Mouse (Mus musculus) neural tube, embryonic 15.5 days (tissue): ENCODE measurements around the gene Snx3. TPM values are rescaled to one million over a fixed set of nuclear protein-coding genes. Genes with fewer than 3 reads are reported as not detected.

Source experiments
- ATAC-seq: fragments of 200-750 bp; cut with Nextera tagmentation; 2 replicates; pipeline ENCODE4 v1.8.0; 2017; ENCODE audit warnings: mild to moderate bottlenecking, moderate TSS enrichment, moderate library complexity; ENCODE audit not compliant: low FRiP score
- H3K27ac ChIP-seq: fragments of 300-500 bp; sonication (generic); replicated peaks from 2 replicates; pipeline ENCODE4 v1.5.1; 2015; ENCODE audit warnings: mild to moderate bottlenecking, inconsistent platforms
- H3K27me3 ChIP-seq: fragments of 300-500 bp; sonication (generic); replicated peaks from 2 replicates; pipeline ENCODE4 v1.6.1; 2015; ENCODE audit warnings: inconsistent platforms
- H3K36me3 ChIP-seq: fragments of 300-500 bp; sonication (generic); 2 replicates; pipeline ENCODE4 v1.6.1; 2015; ENCODE audit warnings: inconsistent platforms
- H3K4me1 ChIP-seq: fragments of 300-500 bp; sonication (generic); 2 replicates; pipeline ENCODE4 v1.6.1; 2015; ENCODE audit warnings: inconsistent platforms
- H3K4me2 ChIP-seq: fragments of 300-500 bp; sonication (generic); 2 replicates; pipeline ENCODE4 v1.6.1; 2015; ENCODE audit warnings: inconsistent platforms, mild to moderate bottlenecking, moderate library complexity
- H3K4me3 ChIP-seq: fragments of 300-500 bp; sonication (generic); replicated peaks from 2 replicates; pipeline ENCODE4 v1.5.1; 2015; ENCODE audit warnings: mild to moderate bottlenecking, inconsistent platforms
- H3K9ac ChIP-seq: fragments of 300-500 bp; sonication (generic); replicated peaks from 2 replicates; pipeline ENCODE4 v1.6.1; 2015; ENCODE audit warnings: mild to moderate bottlenecking, inconsistent platforms
- H3K9me3 ChIP-seq: fragments of 300-500 bp; sonication (generic); replicated peaks from 2 replicates; pipeline ENCODE4 v1.6.1; 2016; ENCODE audit warnings: inconsistent platforms
- WGBS: fragments of 180-500 bp; shearing (Covaris S2); methylation state at CpG from one replicate; pipeline ENCODE4 v1.1.7; 2015; ENCODE audit warnings: mixed read lengths; 5-methylcytosine and 5-hydroxymethylcytosine counted together
- polyA plus RNA-seq: library from polyadenylated mRNA; unstranded; fragments of >200 nt; fragmentation: Nextera tagmentation; extraction: Ambion mirVana; gene quantifications from 2 replicates; pipeline ENCODE4 v1.2.1, GENCODE M21; 2015

The Snx3 gene
- polyA plus RNA-seq, 1 experiment from 2014 or later = 346 TPM

DNA sequence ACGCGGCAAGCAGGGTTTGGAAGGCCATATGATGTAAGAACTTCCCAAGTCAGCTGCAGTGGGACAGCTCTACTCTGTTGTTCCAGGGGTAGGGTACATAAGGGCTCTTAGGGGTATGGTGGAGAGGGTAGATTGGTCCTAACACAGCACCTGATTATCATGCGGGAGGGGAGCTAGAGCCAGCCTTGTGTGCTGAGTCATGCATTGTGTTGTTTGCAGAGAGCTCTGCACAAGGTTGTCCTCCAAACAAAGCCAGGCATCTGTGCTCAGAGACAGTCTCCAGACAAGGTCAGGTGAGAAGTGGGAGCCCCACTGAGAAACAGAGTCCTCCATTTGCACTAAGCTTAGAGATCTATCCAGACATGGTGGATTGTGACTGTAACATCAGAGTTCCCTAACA lies 44.7 kb downstream of the Snx3 start:
- WGBS = 99% methylated on average over 3 of the region's 3 CpGs
- Histone ChIP-seq H3K9ac (no peak overlapping the region), H3K27me3 (no peaks in the 10 kb centered on the region), H3K36me3 (no peaks in the 10 kb centered on the region), H3K4me3 (no peak overlapping the region), H3K27ac (no peak overlapping the region), H3K4me2 (no peak overlapping the region), H3K4me1 (no peaks in the 10 kb centered on the region), H3K9me3 (no peaks in the 10 kb centered on the region)
- no peak for ATAC-seq

- H3K4me2 ChIP-seq = no peak overlapping the region
- ATAC-seq = no peak
- peaks cover 31% of the 10 kb centered on the region for H3K27me3 ChIP-seq
- H3K4me3 ChIP-seq = no peak overlapping the region
- no peaks in the 10 kb centered on the region for H3K9me3 ChIP-seq
- WGBS = 83% methylated on average over 5 of the region's 5 CpGs
- no peak overlapping the region for H3K9ac ChIP-seq
- no peaks in the 10 kb centered on the region for H3K4me1 ChIP-seq
- no peak overlapping the region for H3K27ac ChIP-seq
- H3K36me3 ChIP-seq = no peaks in the 10 kb centered on the region
Measured at GRCm38 (mm10) chr10:42559581-42560200, 57.9 kb downstream of the Snx3 start.

DNA sequence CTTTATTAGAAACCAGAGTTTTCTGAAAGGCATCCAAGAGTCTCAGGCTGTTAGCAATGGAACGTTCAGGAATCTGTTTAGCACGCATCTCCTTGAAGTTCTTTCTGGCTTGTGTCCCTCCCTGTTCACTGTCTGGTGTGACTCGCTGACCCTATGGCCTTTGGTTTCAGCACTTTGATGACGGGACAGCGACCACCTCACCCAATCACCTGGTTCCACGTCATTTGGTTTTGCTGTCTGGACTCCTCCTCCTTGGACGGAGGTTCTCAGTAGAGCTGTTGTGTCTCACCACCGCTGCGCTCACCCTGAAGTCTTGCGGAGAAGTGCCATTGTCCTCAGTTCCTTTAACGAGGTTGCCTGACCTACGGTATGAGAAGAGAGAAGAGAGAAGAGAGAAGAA lies 60.4 kb downstream of the Snx3 start:
- ATAC-seq = no peak
- H3K4me1 ChIP-seq = no peaks in the 10 kb centered on the region
- H3K4me2 ChIP-seq = no peak overlapping the region
- H3K36me3 ChIP-seq = no peaks in the 10 kb centered on the region
- H3K27me3 ChIP-seq = peaks cover 57% of the 10 kb centered on the region
- no peaks in the 10 kb centered on the region for H3K9me3 ChIP-seq
- 3% methylated on average over 12 of the region's 12 CpGs for WGBS
- no peak overlapping the region for H3K27ac ChIP-seq
- H3K9ac ChIP-seq = no peak overlapping the region
- no peak overlapping the region for H3K4me3 ChIP-seq

GRCm38 (mm10) chr10:42572567-42572966 lies 70.7 kb downstream of the Snx3 start:
- H3K9me3 ChIP-seq = no peaks in the 10 kb centered on the region
- peaks cover 8% of the 10 kb centered on the region for H3K4me1 ChIP-seq
- H3K4me2 ChIP-seq = peak overlapping the region; percentile 36
- H3K4me3 ChIP-seq = peak overlapping the region; percentile 4; the same call in 1 of the 2 replicates
- H3K27ac ChIP-seq = no peak overlapping the region
- ATAC-seq = no peak
- peaks cover 93% of the 10 kb centered on the region for H3K27me3 ChIP-seq
- no peaks in the 10 kb centered on the region for H3K36me3 ChIP-seq
- no peak overlapping the region for H3K9ac ChIP-seq
- whole genome bisulfite sequencing = 2% methylated on average over 20 of the region's 20 CpGs

- no peak overlapping the region for H3K9ac ChIP-seq
- H3K4me2 ChIP-seq = peak overlapping the region; percentile 36
- peak overlapping the region; percentile 4; the same call in 1 of the 2 replicates for H3K4me3 ChIP-seq
- peaks cover 8% of the 10 kb centered on the region for H3K4me1 ChIP-seq
- no peak for ATAC-seq
- peaks cover 94% of the 10 kb centered on the region for H3K27me3 ChIP-seq
- H3K27ac ChIP-seq = no peak overlapping the region
- 2% methylated on average over 15 of the region's 15 CpGs for WGBS
- no peaks in the 10 kb centered on the region for H3K36me3 ChIP-seq
- H3K9me3 ChIP-seq = no peaks in the 10 kb centered on the region
Measured at GRCm38 (mm10) chr10:42572971-42573370, 71.1 kb downstream of the Snx3 start.

DNA sequence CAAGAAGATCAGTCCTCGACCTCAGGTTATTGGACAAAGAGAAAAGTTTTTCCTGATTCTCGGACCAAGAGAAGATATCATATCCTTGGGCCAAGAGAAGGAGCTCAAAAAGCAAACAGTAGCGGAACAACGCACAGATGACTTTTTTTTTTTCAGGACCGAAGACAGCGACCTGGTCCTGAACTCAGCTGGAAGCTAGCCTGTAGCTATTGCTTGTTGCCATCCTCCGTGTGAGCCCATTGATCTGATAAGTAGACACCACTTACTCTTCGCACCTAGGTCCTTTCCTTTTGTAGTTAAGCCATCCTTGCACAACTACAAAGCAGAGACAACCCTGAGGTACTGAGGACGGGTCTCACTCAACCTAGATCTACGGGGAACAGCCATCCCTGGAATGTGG lies 72.8 kb downstream of the Snx3 start:
- no peaks in the 10 kb centered on the region for H3K36me3 ChIP-seq
- WGBS = 3% methylated on average over 10 of the region's 10 CpGs

DNA sequence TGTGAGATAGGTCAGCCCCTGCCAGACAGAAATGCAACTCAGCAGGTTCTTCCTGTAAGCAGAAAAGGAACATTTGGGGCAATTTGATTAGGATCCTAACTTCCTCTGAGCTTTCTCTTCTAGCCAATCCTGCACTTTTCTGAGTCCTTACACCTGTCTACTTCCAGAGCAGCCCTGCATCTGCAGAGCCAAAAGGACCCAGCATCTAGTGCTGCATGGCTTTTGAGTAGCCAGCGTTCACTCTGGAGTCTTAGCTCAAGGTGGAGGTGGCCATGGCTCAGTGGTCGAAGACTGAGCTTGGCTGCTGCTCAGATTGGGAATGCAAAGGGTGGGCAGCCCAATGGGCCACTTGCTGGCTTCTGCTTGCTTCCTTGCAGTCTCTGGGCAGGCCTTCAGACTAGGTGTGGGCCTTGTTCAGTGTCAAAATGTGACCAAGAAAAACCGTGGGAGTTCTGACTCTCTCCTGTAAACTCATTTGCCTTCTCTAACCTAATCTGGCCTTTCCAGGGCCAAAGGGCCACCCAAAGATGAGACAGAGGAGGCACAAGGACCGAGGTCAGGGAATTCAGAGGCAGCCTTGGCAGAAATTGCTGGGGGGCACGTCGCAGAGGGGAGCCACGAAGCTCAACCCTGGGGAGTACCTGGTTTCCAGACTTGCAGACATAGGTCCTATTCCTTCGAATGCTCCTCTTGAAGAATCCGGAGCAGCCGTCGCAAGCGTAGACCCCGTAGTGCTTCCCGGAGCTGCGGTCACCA lies 75.9 kb downstream of the Snx3 start:
- no peak overlapping the region for H3K4me2 ChIP-seq
- WGBS = 1% methylated on average over 15 of the region's 15 CpGs
- H3K27ac ChIP-seq = no peak overlapping the region

More for the DNA sequence above, 72.8 kb downstream of the Snx3 start:
- peaks cover 94% of the 10 kb centered on the region for H3K27me3 ChIP-seq
- no peak overlapping the region for H3K27ac ChIP-seq
- no peak overlapping the region for H3K9ac ChIP-seq
- H3K4me1 ChIP-seq = peaks cover 11% of the 10 kb centered on the region
- no peak overlapping the region for H3K4me3 ChIP-seq
- H3K4me2 ChIP-seq = no peak overlapping the region
- H3K9me3 ChIP-seq = no peaks in the 10 kb centered on the region
- no peak for ATAC-seq

DNA sequence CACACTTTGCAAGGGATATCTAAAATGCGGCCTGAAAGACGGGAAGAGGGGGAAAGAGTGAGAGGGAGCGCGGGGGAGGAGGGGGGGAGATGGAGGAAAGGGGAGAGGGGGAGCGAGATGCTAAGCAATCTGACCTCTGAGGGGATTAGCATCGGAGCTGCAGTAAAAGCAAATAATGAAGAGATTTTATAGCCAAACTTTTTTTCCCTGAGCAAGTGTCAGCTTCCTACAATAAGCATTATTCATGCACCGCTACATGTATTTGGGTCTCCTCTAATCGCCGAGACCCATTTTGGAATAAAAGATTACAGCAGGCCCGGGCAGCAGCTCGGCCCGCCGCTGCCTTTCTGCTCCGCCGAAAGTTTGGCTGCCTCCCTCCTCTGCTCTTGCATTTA lies 76.4 kb downstream of the Snx3 start:
- ATAC-seq = no peak
- 1% methylated on average over 15 of the region's 15 CpGs for WGBS
- Histone ChIP-seq H3K27ac (no peak overlapping the region), H3K4me3 (no peak overlapping the region), H3K9ac (no peak overlapping the region), H3K4me1 (peaks cover 14% of the 10 kb centered on the region), H3K9me3 (no peaks in the 10 kb centered on the region), H3K27me3 (peaks cover 95% of the 10 kb centered on the region), H3K36me3 (no peaks in the 10 kb centered on the region), H3K4me2 (no peak overlapping the region)

More for the DNA sequence above, 75.9 kb downstream of the Snx3 start:
- Histone ChIP-seq H3K9me3 (no peaks in the 10 kb centered on the region), H3K36me3 (no peaks in the 10 kb centered on the region), H3K9ac (no peak overlapping the region), H3K27me3 (peaks cover 95% of the 10 kb centered on the region), H3K4me1 (peaks cover 12% of the 10 kb centered on the region), H3K4me3 (no peak overlapping the region)
- no peak for ATAC-seq

DNA sequence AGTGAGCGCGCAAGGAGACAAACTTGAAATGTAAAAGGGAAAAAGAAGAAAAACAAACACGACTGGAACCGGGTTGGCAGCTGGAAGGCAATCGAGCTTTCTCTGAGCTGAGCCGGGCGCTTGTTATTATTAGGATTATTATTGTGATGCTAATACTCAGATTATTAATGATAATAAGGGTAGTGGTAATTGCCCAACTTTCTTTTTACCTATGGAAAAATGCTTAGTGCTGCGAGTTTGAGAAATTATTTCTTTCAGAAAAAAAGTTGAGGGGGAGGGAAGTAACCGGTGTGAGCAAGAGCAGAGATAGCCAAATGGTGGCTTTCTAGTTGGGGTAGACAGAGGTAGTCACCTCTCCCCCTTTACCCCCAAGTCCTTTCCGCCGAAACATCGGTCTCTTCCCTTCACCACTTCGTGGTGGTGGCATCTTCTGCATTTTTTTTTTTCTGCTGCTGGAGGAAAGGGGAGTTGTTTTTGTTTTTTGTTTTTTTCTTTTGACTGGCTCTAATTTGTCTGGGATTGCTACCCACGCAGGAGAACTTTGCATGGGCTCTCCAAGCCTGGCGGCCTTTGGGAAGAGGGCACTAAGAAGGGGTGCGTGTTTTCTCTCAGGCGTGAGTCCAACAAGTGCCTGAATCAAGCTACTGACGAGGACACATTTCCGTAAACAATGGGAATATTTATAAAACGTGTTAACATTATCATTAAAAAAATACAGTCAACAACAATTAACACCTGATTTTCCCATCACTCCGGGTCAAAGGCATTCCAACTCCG lies 77.1 kb downstream of the Snx3 start:
- H3K9me3 ChIP-seq = no peaks in the 10 kb centered on the region
- H3K27me3 ChIP-seq = peaks cover 95% of the 10 kb centered on the region
- WGBS = 2% methylated on average over 22 of the region's 22 CpGs
- H3K9ac ChIP-seq = no peak overlapping the region
- H3K4me3 ChIP-seq = no peak overlapping the region
- no peak overlapping the region for H3K27ac ChIP-seq
- peaks cover 20% of the 10 kb centered on the region for H3K4me1 ChIP-seq
- ATAC-seq = no peak
- no peaks in the 10 kb centered on the region for H3K36me3 ChIP-seq
- H3K4me2 ChIP-seq = no peak overlapping the region

- Histone ChIP-seq H3K9me3 (no peaks in the 10 kb centered on the region), H3K4me1 (peaks cover 27% of the 10 kb centered on the region), H3K27me3 (peaks cover 95% of the 10 kb centered on the region), H3K27ac (no peak overlapping the region), H3K4me2 (0 out of 2 replicates have a peak overlapping the region, but pooled peaks have one; percentile 7), H3K9ac (no peak overlapping the region), H3K4me3 (no peak overlapping the region), H3K36me3 (no peaks in the 10 kb centered on the region)
- ATAC-seq = no peak
- whole genome bisulfite sequencing = under 1% methylated on average over 41 of the region's 41 CpGs
Measured at GRCm38 (mm10) chr10:42579475-42580130, 77.8 kb downstream of the Snx3 start.

DNA sequence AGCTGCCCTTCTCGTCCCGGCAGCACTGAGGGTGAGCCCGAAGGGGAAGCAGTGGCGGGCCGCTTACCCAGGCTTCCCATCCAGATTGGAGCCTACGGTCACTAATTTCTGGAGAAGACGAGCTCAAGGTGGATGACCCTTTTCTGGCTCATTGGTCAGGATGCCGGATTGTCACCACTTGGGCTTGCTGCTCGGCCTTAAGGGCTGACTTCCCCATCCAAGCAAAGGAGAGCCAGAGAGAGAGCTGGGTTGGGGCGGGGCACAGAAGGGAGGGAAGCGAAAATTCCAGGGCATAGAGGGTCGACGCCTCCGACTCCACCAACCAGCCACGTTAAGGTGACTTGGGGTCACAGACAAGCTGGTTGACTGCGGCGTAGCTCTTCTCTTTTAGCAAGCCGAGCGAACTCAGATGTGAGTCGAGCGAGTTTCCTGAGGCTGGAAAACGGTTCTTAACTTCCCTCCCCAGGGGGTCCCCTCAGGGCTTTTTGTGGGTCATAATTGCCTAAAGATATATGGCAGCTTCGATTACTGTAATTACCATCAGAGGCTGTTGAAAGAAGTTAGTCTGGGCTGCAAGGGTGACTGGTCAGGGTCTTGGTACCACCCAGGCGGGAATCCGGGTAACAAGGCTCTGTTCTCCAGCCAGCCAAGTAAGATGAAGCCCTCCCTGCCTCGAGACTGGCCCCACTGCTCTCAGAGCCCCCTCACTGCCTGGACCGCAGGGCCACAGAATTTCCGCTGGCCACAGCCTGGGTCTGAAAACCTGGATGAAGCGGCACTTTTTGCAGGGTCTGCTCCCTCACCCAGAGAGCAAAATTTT lies 78.5 kb downstream of the Snx3 start:
- Histone ChIP-seq H3K4me3 (no peak overlapping the region), H3K4me2 (0 out of 2 replicates have a peak overlapping the region, but pooled peaks have one; percentile 7)
- ATAC-seq = no peak

More for the DNA sequence above, 78.5 kb downstream of the Snx3 start:
- no peaks in the 10 kb centered on the region for H3K9me3 ChIP-seq
- WGBS = 2% methylated on average over 29 of the region's 29 CpGs
- H3K36me3 ChIP-seq = no peaks in the 10 kb centered on the region
- peaks cover 27% of the 10 kb centered on the region for H3K4me1 ChIP-seq
- H3K27me3 ChIP-seq = peaks cover 95% of the 10 kb centered on the region
- no peak overlapping the region for H3K27ac ChIP-seq
- H3K9ac ChIP-seq = no peak overlapping the region
